Mouse (Mus musculus) kidney, embryonic 16.5 days (tissue): ENCODE results near the gene Heatr1. TPM values are rescaled to one million over a fixed set of nuclear protein-coding genes. Genes with fewer than 3 reads are reported as not detected.

ENCODE experiments used
- polyA plus RNA-seq: library from polyadenylated mRNA; unstranded; fragments of >200 nt; fragmentation: Nextera tagmentation; extraction: Ambion mirVana; gene quantifications from 2 replicates; pipeline ENCODE4 v1.2.1, GENCODE M21; 2015

Heatr1 gene
- polyA plus RNA-seq, 1 experiment from 2014 or later, result 19.3 TPM

Other genes with a start within 250 kb of the Heatr1 start
- 13.4 and 14.3 TPM in 2 replicates for gene Mtr, start 136.9 kb upstream of the Heatr1 start, polyA plus RNA-seq
- gene Actn2, start 54.3 kb upstream of the Heatr1 start, polyA plus RNA-seq, result 8.6 and 9.8 TPM in 2 replicates
- 24.8 and 26.5 TPM in 2 replicates for gene Lgals8, start 69.9 kb downstream of the Heatr1 start, polyA plus RNA-seq
- 2.6 and 2.7 TPM in 2 replicates for gene Edaradd, start 125.4 kb downstream of the Heatr1 start, polyA plus RNA-seq
- 8.4 and 8.8 TPM in 2 replicates for gene Ero1lb, start 170.8 kb downstream of the Heatr1 start, polyA plus RNA-seq